Mouse (Mus musculus) thymus, adult 2 months (tissue): ENCODE data around the gene Mef2c.

Experiments
- CTCF ChIP-seq: fragments of 200-500 bp; IDR thresholded peaks from 2 replicates; pipeline ENCODE4 v1.5.1; 2012; ENCODE audit warnings: mild to moderate bottlenecking, control low read depth, low read length, moderate library complexity, borderline replicate concordance; ENCODE audit not compliant: control insufficient read depth, poor library complexity, insufficient read depth; ENCODE audit errors: extremely low read depth
- POLR2A ChIP-seq: fragments of 200-500 bp; IDR thresholded peaks from 2 replicates; pipeline ENCODE4 v1.6.1; 2012; ENCODE audit warnings: mild to moderate bottlenecking, low read length, control low read depth, moderate library complexity; ENCODE audit not compliant: control insufficient read depth, poor library complexity, insufficient read depth; ENCODE audit errors: extremely low read depth

- TF ChIP-seq POLR2A: no peak
- TF ChIP-seq CTCF: no peak
Observed at GRCm38 (mm10) chr13:83596989-83597738, 93.3 kb downstream of the Mef2c start.
